Mouse (Mus musculus) hindbrain, embryonic 12.5 days (tissue): Measurements from ENCODE around the gene Nxnl1. TPM values are rescaled to one million over a fixed set of nuclear protein-coding genes. Genes with fewer than 3 reads are reported as not detected.
A peak's percentile ranks its signal among the peaks of the same experiment; 100 is the strongest.
"Not testable (repeated sequence)": the region's sequence is repeated elsewhere in the genome, so short reads cannot be mapped to it uniquely, and the experiment has no call there.

Source experiments
- ATAC-seq: fragments of 200-750 bp; cut with Nextera tagmentation; 2 replicates; pipeline ENCODE4 v1.8.0; 2017; ENCODE audit warnings: moderate TSS enrichment; ENCODE audit not compliant: low FRiP score
- H3K27ac ChIP-seq: fragments of 300-500 bp; sonication (generic); 2 replicates; pipeline ENCODE4 v1.5.1; 2016; ENCODE audit warnings: mild to moderate bottlenecking
- H3K27me3 ChIP-seq: fragments of 300-500 bp; sonication (generic); 2 replicates; pipeline ENCODE4 v1.6.1; 2016; ENCODE audit warnings: mild to moderate bottlenecking
- H3K36me3 ChIP-seq: fragments of 300-500 bp; sonication (generic); 2 replicates; pipeline ENCODE4 v1.6.1; 2016; ENCODE audit warnings: mild to moderate bottlenecking
- H3K4me1 ChIP-seq: fragments of 300-500 bp; sonication (generic); 2 replicates; pipeline ENCODE4 v1.6.1; 2016
- H3K4me2 ChIP-seq: fragments of 300-500 bp; sonication (generic); replicated peaks from 2 replicates; pipeline ENCODE4 v1.6.1; 2016; ENCODE audit warnings: mild to moderate bottlenecking
- H3K4me3 ChIP-seq: fragments of 300-500 bp; sonication (generic); 2 replicates; pipeline ENCODE4 v1.5.1; 2016; ENCODE audit warnings: mild to moderate bottlenecking
- H3K9ac ChIP-seq: fragments of 300-500 bp; sonication (generic); 2 replicates; pipeline ENCODE4 v1.6.1; 2016; ENCODE audit warnings: mild to moderate bottlenecking, moderate library complexity
- H3K9me3 ChIP-seq: fragments of 300-500 bp; sonication (generic); replicated peaks from 2 replicates; pipeline ENCODE4 v1.6.1; 2016; ENCODE audit warnings: mild to moderate bottlenecking
- WGBS: fragments of 180-500 bp; shearing (Covaris S2); methylation state at CpG from one replicate; pipeline ENCODE4 v1.1.7; 2016; 5-methylcytosine and 5-hydroxymethylcytosine counted together
- polyA plus RNA-seq: library from polyadenylated mRNA; unstranded; fragments of >200 nt; fragmentation: Nextera tagmentation; extraction: Ambion mirVana; gene quantifications from 2 replicates; pipeline ENCODE4 v1.2.1, GENCODE M21; 2016

Nxnl1 gene
- polyA plus RNA-seq, 1 experiment from 2014 or later, result not detected

GRCm38 (mm10) chr8:71521634-71522033 lies 44.8 kb downstream of the Nxnl1 start:
- no peak overlapping the region for H3K9ac ChIP-seq
- H3K27me3 ChIP-seq, result peaks cover 36% of the 10 kb centered on the region
- peaks cover 23% of the 10 kb centered on the region for H3K4me1 ChIP-seq
- no peak overlapping the region for H3K27ac ChIP-seq
- ATAC-seq, result peak; percentile 65
- H3K36me3 ChIP-seq, result no peaks in the 10 kb centered on the region
- no peak overlapping the region for H3K4me2 ChIP-seq
- no peak overlapping the region for H3K4me3 ChIP-seq
- no peaks in the 10 kb centered on the region for H3K9me3 ChIP-seq
- WGBS, result 6% methylated on average over 17 of the region's 17 CpGs

GRCm38 (mm10) chr8:71519037-71519825 lies 47.2 kb downstream of the Nxnl1 start:
- not testable (repeated sequence) for H3K36me3 ChIP-seq, ATAC-seq, H3K9me3 ChIP-seq, H3K27ac ChIP-seq, H3K9ac ChIP-seq, H3K4me2 ChIP-seq, H3K4me3 ChIP-seq
- peaks cover 11% of the 10 kb centered on the region for H3K4me1 ChIP-seq
- WGBS, result 48% methylated on average over 8 of the region's 10 CpGs
- H3K27me3 ChIP-seq, result peaks cover 12% of the 10 kb centered on the region

GRCm38 (mm10) chr8:71516786-71517185 lies 49.6 kb downstream of the Nxnl1 start:
- Histone ChIP-seq H3K27ac (no peak overlapping the region), H3K9ac (no peak overlapping the region), H3K4me2 (no peak overlapping the region), H3K4me1 (peaks cover 11% of the 10 kb centered on the region), H3K9me3 (no peaks in the 10 kb centered on the region), H3K4me3 (no peak overlapping the region), H3K36me3 (no peaks in the 10 kb centered on the region), H3K27me3 (peaks cover 2% of the 10 kb centered on the region; the same call in 1 of the 2 replicates)
- ATAC-seq, result no peak
- 9% methylated on average over 6 of the region's 6 CpGs for WGBS

GRCm38 (mm10) chr8:71515043-71515442 lies 51.4 kb downstream of the Nxnl1 start:
- no peak overlapping the region for H3K27ac ChIP-seq
- no peak overlapping the region for H3K9ac ChIP-seq
- no peak overlapping the region for H3K4me3 ChIP-seq
- H3K9me3 ChIP-seq, result no peaks in the 10 kb centered on the region
- peaks cover 9% of the 10 kb centered on the region for H3K4me1 ChIP-seq
- H3K4me2 ChIP-seq, result no peak overlapping the region
- no peaks in the 10 kb centered on the region for H3K36me3 ChIP-seq
- ATAC-seq, result no peak
- WGBS, result 67% methylated on average over 5 of the region's 5 CpGs
- H3K27me3 ChIP-seq, result peaks cover 15% of the 10 kb centered on the region; the same call in 1 of the 2 replicates

- no peaks in the 10 kb centered on the region for H3K9me3 ChIP-seq
- no peak for ATAC-seq
- WGBS, result 64% methylated on average over 14 of the region's 15 CpGs
- H3K36me3 ChIP-seq, result no peaks in the 10 kb centered on the region
- no peak overlapping the region for H3K27ac ChIP-seq
- H3K9ac ChIP-seq, result no peak overlapping the region
- peaks cover 9% of the 10 kb centered on the region for H3K4me1 ChIP-seq
- no peak overlapping the region for H3K4me3 ChIP-seq
- H3K4me2 ChIP-seq, result no peak overlapping the region
- H3K27me3 ChIP-seq, result peaks cover 32% of the 10 kb centered on the region
Observed at GRCm38 (mm10) chr8:71513018-71513754, 53.2 kb downstream of the Nxnl1 start.

- Histone ChIP-seq H3K4me3 (no peak within 1 kb of the TSS), H3K4me1 (peaks cover 8% of the 10 kb centered on the region), H3K9ac (no peak within 1 kb of the TSS), H3K36me3 (no peaks in the 10 kb centered on the region), H3K27ac (no peak within 1 kb of the TSS), H3K27me3 (peaks cover 48% of the 10 kb centered on the region), H3K9me3 (no peaks in the 10 kb centered on the region), H3K4me2 (no peak within 1 kb of the TSS)
- no peak for ATAC-seq
- WGBS, result 59% methylated on average over 14 of the region's 14 CpGs
Observed at GRCm38 (mm10) chr8:71511644-71512043, 54.8 kb downstream of the Nxnl1 start, which contains the start of gene Plvap. TSS of gene Plvap (minus strand) at chr8:71511752.

Other genes starting within 250 kb of the Nxnl1 start
- gene Use1, start 199.8 kb downstream of the Nxnl1 start, polyA plus RNA-seq, result 80.8 and 82.4 TPM in 2 replicates
- gene Ocel1, start 195.3 kb downstream of the Nxnl1 start, polyA plus RNA-seq, result 5.8 and 6.7 TPM in 2 replicates
- 61.2 and 65.2 TPM in 2 replicates for gene Nr2f6, start 184.6 kb downstream of the Nxnl1 start, polyA plus RNA-seq
- gene Ushbp1, start 170.8 kb downstream of the Nxnl1 start, polyA plus RNA-seq, result 5.7 and 6.8 TPM in 2 replicates
- gene Babam1, start 169.7 kb downstream of the Nxnl1 start, polyA plus RNA-seq, result 91.1 and 104 TPM in 2 replicates
- 22.0 and 26.4 TPM in 2 replicates for gene Ankle1, start 160.6 kb downstream of the Nxnl1 start, polyA plus RNA-seq
- 107 and 108 TPM in 2 replicates for gene Abhd8, start 102.9 kb downstream of the Nxnl1 start, polyA plus RNA-seq
- 194 and 214 TPM in 2 replicates for gene Mrpl34, start 101.6 kb downstream of the Nxnl1 start, polyA plus RNA-seq
- 155 and 161 TPM in 2 replicates for gene Dda1, start 97.4 kb downstream of the Nxnl1 start, polyA plus RNA-seq
- 18.0 and 19.6 TPM in 2 replicates for gene Ano8, start 80.6 kb downstream of the Nxnl1 start, polyA plus RNA-seq
- 15.3 and 16.5 TPM in 2 replicates for gene Gtpbp3, start 78.5 kb downstream of the Nxnl1 start, polyA plus RNA-seq
- 39.7 and 42.4 TPM in 2 replicates for gene Plvap, start 54.8 kb downstream of the Nxnl1 start, polyA plus RNA-seq
- 0.67 and 0.70 TPM in 2 replicates for gene Ccdc194, start 40.9 kb downstream of the Nxnl1 start, polyA plus RNA-seq
- 12.9 and 13.4 TPM in 2 replicates for gene Bst2, start 29.1 kb downstream of the Nxnl1 start, polyA plus RNA-seq
- gene Mvb12a, start 23.7 kb downstream of the Nxnl1 start, polyA plus RNA-seq, result 51.7 and 58.4 TPM in 2 replicates
- gene Tmem221, start 7.7 kb downstream of the Nxnl1 start, polyA plus RNA-seq, result 0.18 and 0.56 TPM in 2 replicates
- 51.3 and 54.8 TPM in 2 replicates for gene Slc27a1, start 2.3 kb upstream of the Nxnl1 start, polyA plus RNA-seq
- 197 and 202 TPM in 2 replicates for gene Pgls, start 25.6 kb upstream of the Nxnl1 start, polyA plus RNA-seq
- 5.3 and 6.3 TPM in 2 replicates for gene Fam129c, start 31.0 kb upstream of the Nxnl1 start, polyA plus RNA-seq
- 63.7 and 65.9 TPM in 2 replicates for gene Colgalt1, start 44.4 kb upstream of the Nxnl1 start, polyA plus RNA-seq
- 13.9 and 16.1 TPM in 2 replicates for gene Unc13a, start 105.2 kb upstream of the Nxnl1 start, polyA plus RNA-seq
- 3.7 and 3.8 TPM in 2 replicates for gene Jak3, start 109.7 kb upstream of the Nxnl1 start, polyA plus RNA-seq
- gene Insl3, start 122.6 kb upstream of the Nxnl1 start, polyA plus RNA-seq, result 0.69 TPM in 1 of 2 replicates, not detected in the other
- gene B3gnt3, start 135.2 kb upstream of the Nxnl1 start, polyA plus RNA-seq, result 0.59 and 0.86 TPM in 2 replicates
- gene Fcho1, start 159.1 kb upstream of the Nxnl1 start, polyA plus RNA-seq, result 38.4 and 39.4 TPM in 2 replicates